Mouse (Mus musculus): ENCODE measurements at regions not wholly inside any gene's neighbourhood (a gene's known extent, or its start where the extent isn't known, plus 50 kb on each side); places are given as distances from the start of the nearest gene placed in this dataset.

GRCm38 (mm10) chr4:82092296-82093230 is 613.0 kb downstream of the Nfib start:
- peak; percentile 34 to 39 for DNase-seq (ENCODE audit: low spot score in 2 of 2)

- DNase-seq (ENCODE audit: low spot score in 2 of 2) = no peak
Observed at GRCm38 (mm10) chr4:82089657-82090056, 615.9 kb downstream of the Nfib start.

- DNase-seq (ENCODE audit: low spot score in 2 of 2) = no peak
Observed at GRCm38 (mm10) chr4:82083519-82083918, 622.0 kb downstream of the Nfib start.

GRCm38 (mm10) chr4:82068050-82068449 is 625.4 kb upstream of the Mpdz start:
- no peak for DNase-seq (ENCODE audit: low spot score in 2 of 2)

GRCm38 (mm10) chr4:82065641-82066358 is 623.2 kb upstream of the Mpdz start:
- peak; percentile 40 to 53 for DNase-seq (ENCODE audit: low spot score in 2 of 2)

GRCm38 (mm10) chr4:82062726-82063125 is 620.1 kb upstream of the Mpdz start:
- DNase-seq (ENCODE audit: low spot score in 2 of 2) = no peak

- DNase-seq (ENCODE audit: low spot score in 2 of 2) = no peak
Observed at GRCm38 (mm10) chr4:82056671-82057070, 614.1 kb upstream of the Mpdz start.

GRCm38 (mm10) chr4:82048171-82048570 is 605.6 kb upstream of the Mpdz start:
- no peak for DNase-seq (ENCODE audit: low spot score in 2 of 2)

GRCm38 (mm10) chr4:82037473-82037872 is 594.9 kb upstream of the Mpdz start:
- DNase-seq (ENCODE audit: low spot score in 2 of 2) = no peak

GRCm38 (mm10) chr4:82035074-82035703 is 592.6 kb upstream of the Mpdz start:
- no peak for DNase-seq (ENCODE audit: low spot score in 2 of 2)

GRCm38 (mm10) chr4:82029237-82029636 is 586.6 kb upstream of the Mpdz start:
- no peak for DNase-seq (ENCODE audit: low spot score in 2 of 2)

GRCm38 (mm10) chr4:82027447-82027881 is 584.8 kb upstream of the Mpdz start:
- no peak for DNase-seq (ENCODE audit: low spot score in 2 of 2)

GRCm38 (mm10) chr4:82001406-82001732 is 558.8 kb upstream of the Mpdz start:
- no peak for DNase-seq (ENCODE audit: low spot score in 2 of 2)

- peak; percentile 38 to 61 for DNase-seq (ENCODE audit: low spot score in 2 of 2)
Observed at GRCm38 (mm10) chr4:82000590-82001405, 558.2 kb upstream of the Mpdz start.

GRCm38 (mm10) chr4:81999654-82000314 is 557.2 kb upstream of the Mpdz start:
- no peak for DNase-seq (ENCODE audit: low spot score in 2 of 2)

GRCm38 (mm10) chr4:81999093-81999492 is 556.5 kb upstream of the Mpdz start:
- no peak for DNase-seq (ENCODE audit: low spot score in 2 of 2)

- no peak for DNase-seq (ENCODE audit: low spot score in 2 of 2)
Observed at GRCm38 (mm10) chr4:81996445-81996844, 553.8 kb upstream of the Mpdz start.

- no peak for DNase-seq (ENCODE audit: low spot score in 2 of 2)
Observed at GRCm38 (mm10) chr4:81995243-81995642, 552.6 kb upstream of the Mpdz start.

- no peak for DNase-seq (ENCODE audit: low spot score in 2 of 2)
Observed at GRCm38 (mm10) chr4:81988796-81989195, 546.2 kb upstream of the Mpdz start.

GRCm38 (mm10) chr4:81986616-81987015 is 544.0 kb upstream of the Mpdz start:
- DNase-seq (ENCODE audit: low spot score in 2 of 2) = no peak

GRCm38 (mm10) chr4:81981811-81982210 is 539.2 kb upstream of the Mpdz start:
- no peak for DNase-seq (ENCODE audit: low spot score in 2 of 2)
